Mouse (Mus musculus) testis, adult 2 months (tissue): ENCODE data around the gene Gm11168. TPM values are rescaled to one million over a fixed set of nuclear protein-coding genes. Genes with fewer than 3 reads are reported as not detected.
"Not testable (repeated sequence)": the region's sequence is repeated elsewhere in the genome, so short reads cannot be mapped to it uniquely, and the experiment has no call there.

Source experiments
- H3K27ac ChIP-seq: fragments of 200-500 bp; 2 replicates; pipeline ENCODE4 v1.5.1; 2012; ENCODE audit warnings: low read depth, low read length; ENCODE audit not compliant: control insufficient read depth, insufficient read depth
- H3K27me3 ChIP-seq: fragments of 200-500 bp; 2 replicates; pipeline ENCODE4 v1.6.1; 2012; ENCODE audit warnings: mild to moderate bottlenecking, low read length, moderate library complexity; ENCODE audit not compliant: control insufficient read depth, insufficient read depth
- H3K36me3 ChIP-seq: fragments of 200-500 bp; 2 replicates; pipeline ENCODE4 v1.6.1; 2012; ENCODE audit warnings: mild to moderate bottlenecking, low read length; ENCODE audit not compliant: control insufficient read depth, insufficient read depth
- H3K4me1 ChIP-seq: fragments of 200-500 bp; 2 replicates; pipeline ENCODE4 v1.6.1; 2012; ENCODE audit warnings: low read length; ENCODE audit not compliant: control insufficient read depth, insufficient read depth
- H3K4me3 ChIP-seq: fragments of 200-500 bp; 2 replicates; pipeline ENCODE4 v1.5.1; 2012; ENCODE audit warnings: low read depth, mild to moderate bottlenecking, low read length, moderate library complexity, mixed read lengths; ENCODE audit not compliant: control insufficient read depth
- polyA plus RNA-seq: library from polyadenylated mRNA; depleted of rRNA; stranded (reverse); fragments of >200 nt; gene quantifications from 2 replicates; pipeline ENCODE4 v1.2.3, GENCODE M21; 2012; rRNA removed

Gm11168 gene
- polyA plus RNA-seq, 1 experiment, result not detected

DNA sequence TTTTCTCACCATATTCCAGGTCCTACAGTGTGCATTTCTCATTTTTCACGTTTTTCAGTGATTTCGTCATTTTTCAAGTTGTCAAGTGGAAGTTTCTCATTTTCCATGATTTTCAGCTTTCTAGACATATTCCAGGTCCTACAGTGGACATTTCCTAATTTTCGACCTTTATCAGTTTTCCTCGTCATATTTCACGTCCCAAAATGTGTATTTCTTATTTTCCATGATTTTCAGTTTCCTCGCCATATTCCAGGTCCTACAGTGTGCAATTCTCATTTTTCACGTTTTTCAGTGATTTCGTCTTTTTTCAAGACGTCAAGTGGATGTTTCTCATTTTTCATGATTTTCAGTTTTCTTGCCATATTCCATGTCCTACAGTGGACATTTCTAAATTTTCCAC lies 24.1 kb downstream of the Gm11168 start:
- not testable (repeated sequence) for H3K36me3 ChIP-seq, H3K27ac ChIP-seq, H3K4me3 ChIP-seq, H3K4me1 ChIP-seq, H3K27me3 ChIP-seq

DNA sequence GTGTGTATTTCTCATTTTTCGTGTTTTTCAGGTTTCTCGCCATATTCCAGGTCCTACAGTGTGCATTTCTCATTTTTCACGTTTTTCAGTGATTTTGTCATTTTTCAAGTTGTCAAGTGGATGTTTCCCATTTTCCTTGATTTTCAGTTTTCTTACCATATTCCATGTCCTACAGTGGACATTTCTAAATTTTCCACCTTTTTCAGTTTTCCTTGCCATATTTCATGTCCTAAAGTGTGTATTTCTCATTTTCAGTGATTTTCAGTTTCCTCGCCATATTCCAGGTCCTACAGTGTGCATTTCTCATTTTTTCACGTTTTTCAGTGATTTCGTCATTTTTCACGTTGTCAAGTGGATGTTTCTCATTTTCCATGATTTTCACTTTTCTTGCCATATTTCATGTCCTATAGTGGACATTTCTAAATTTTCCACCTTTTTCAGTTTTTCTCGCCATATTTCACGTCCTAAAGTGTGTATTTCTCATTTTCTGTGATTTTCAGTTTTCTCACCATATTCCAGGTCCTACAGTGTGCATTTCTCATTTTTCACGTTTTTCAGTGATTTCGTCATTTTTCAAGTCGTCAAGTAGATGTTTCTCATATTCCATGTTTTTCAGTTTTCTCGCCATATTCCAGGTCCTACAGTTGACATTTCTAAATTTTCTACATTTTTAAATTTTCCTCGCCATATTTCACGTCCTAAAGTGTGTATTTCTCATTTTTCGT lies 26.3 kb downstream of the Gm11168 start:
- not testable (repeated sequence) for H3K27ac ChIP-seq, H3K27me3 ChIP-seq, H3K36me3 ChIP-seq, H3K4me1 ChIP-seq, H3K4me3 ChIP-seq

DNA sequence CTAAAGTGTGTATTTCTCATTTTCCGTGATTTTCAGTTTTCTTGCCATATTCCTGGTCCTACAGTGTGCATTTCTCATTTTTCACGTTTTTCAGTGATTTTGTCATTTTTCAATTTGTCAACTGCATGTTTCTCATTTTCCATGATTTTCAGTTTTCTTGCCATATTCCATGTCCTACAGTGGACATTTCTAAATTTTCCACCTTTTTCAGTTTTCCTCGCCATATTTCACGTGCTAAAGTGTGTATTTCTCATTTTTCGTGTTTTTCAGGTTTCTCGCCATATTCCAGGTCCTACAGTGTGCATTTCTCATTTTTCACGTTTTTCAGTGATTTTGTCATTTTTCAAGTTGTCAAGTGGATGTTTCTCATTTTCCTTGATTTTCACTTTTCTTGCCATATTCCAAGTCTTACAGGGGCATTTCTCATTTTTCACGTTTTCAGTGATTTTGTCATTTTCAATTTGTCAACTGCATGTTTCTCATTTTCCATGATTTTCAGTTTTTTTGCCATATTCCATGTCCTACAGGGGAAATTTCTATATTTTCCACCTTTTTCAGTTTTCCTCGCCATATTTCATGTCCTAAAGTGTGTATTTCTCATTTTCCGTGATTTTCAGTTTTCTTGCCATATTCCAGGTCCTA lies 27.7 kb downstream of the Gm11168 start:
- not testable (repeated sequence) for H3K4me1 ChIP-seq, H3K27me3 ChIP-seq, H3K36me3 ChIP-seq, H3K27ac ChIP-seq, H3K4me3 ChIP-seq

DNA sequence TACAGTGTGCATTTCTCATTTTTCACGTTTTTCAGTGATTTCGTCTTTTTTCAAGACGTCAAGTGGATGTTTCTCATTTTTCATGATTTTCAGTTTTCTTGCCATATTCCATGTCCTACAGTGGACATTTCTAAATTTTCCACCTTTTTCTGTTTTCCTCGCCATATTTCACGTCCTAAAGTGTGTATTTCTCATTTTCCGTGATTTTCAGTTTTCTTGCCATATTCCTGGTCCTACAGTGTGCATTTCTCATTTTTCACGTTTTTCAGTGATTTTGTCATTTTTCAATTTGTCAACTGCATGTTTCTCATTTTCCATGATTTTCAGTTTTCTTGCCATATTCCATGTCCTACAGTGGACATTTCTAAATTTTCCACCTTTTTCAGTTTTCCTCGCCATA lies 31.2 kb downstream of the Gm11168 start, which contains the start of gene Gm17535:
Gm17535 (plus strand) TSS at position 301 of the 400 bp plus-strand sequence.
- not testable (repeated sequence) for H3K27me3 ChIP-seq, H3K36me3 ChIP-seq, H3K4me3 ChIP-seq, H3K4me1 ChIP-seq, H3K27ac ChIP-seq

DNA sequence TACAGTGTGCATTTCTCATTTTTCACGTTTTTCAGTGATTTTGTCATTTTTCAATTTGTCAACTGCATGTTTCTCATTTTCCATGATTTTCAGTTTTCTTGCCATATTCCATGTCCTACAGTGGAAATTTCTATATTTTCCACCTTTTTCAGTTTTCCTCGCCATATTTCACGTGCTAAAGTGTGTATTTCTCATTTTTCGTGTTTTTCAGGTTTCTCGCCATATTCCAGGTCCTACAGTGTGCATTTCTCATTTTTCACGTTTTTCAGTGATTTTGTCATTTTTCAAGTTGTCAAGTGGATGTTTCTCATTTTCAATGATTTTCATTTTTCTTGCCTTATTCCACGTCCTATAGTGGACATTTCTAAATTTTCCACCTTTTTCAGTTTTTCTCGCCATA lies 33.4 kb downstream of the Gm11168 start, which contains the start of gene Gm10715:
Gm10715 (plus strand) TSS at position 301 of the 400 bp plus-strand sequence.
- H3K27ac ChIP-seq, H3K27me3 ChIP-seq, H3K36me3 ChIP-seq: not testable (repeated sequence)

DNA sequence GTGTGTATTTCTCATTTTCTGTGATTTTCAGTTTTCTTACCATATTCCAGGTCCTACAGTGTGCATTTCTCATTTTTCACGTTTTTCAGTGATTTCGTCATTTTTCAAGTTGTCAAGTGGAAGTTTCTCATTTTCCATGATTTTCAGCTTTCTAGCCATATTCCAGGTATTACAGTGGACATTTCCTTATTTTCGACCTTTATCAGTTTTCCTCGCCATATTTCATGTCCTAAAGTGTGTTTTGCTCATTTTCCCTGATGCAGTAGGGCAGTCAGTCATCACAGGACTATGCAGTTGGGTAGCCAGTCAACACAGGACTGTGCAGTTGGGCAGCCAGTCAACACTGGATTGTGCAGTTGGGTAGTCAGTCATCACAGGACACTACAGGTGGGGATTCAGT lies 35.0 kb downstream of the Gm11168 start:
- H3K4me3 ChIP-seq, H3K4me1 ChIP-seq: not testable (repeated sequence)

More for the DNA sequence above, 33.4 kb downstream of the Gm11168 start, which contains the start of gene Gm10715:
- not testable (repeated sequence) for H3K4me1 ChIP-seq, H3K4me3 ChIP-seq

More for the DNA sequence above, 35.0 kb downstream of the Gm11168 start:
- H3K36me3 ChIP-seq, H3K27me3 ChIP-seq, H3K27ac ChIP-seq: not testable (repeated sequence)

Other genes with a start within 250 kb of the Gm11168 start
- gene Gm10722, start 2.4 kb upstream of the Gm11168 start, polyA plus RNA-seq, result not detected in 2 replicates
- gene Gm10721, start 9.8 kb downstream of the Gm11168 start, polyA plus RNA-seq, result not detected in 2 replicates
- gene Gm10720, start 12.3 kb downstream of the Gm11168 start, polyA plus RNA-seq, result not detected in 2 replicates
- not detected in 2 replicates for gene Gm10719, start 14.1 kb downstream of the Gm11168 start, polyA plus RNA-seq
- gene Gm10718, start 20.2 kb downstream of the Gm11168 start, polyA plus RNA-seq, result 0.23 TPM in 1 of 2 replicates, not detected in the other
- gene Gm10717, start 22.1 kb downstream of the Gm11168 start, polyA plus RNA-seq, result not detected in 2 replicates
- not detected in 2 replicates for gene Gm17535, start 31.3 kb downstream of the Gm11168 start, polyA plus RNA-seq
- not detected in 2 replicates for gene Gm10715, start 33.5 kb downstream of the Gm11168 start, polyA plus RNA-seq